Mouse (Mus musculus) heart, embryonic 11.5 days (tissue): ENCODE results near the gene Trpm8. TPM values are rescaled to one million over a fixed set of nuclear protein-coding genes. Genes with fewer than 3 reads are reported as not detected.

Experiments
- ATAC-seq: fragments of 200-750 bp; cut with Nextera tagmentation; replicated peaks from 2 replicates; pipeline ENCODE4 v1.8.0; 2017; ENCODE audit warnings: moderate library complexity; ENCODE audit not compliant: insufficient number of reproducible peaks, low FRiP score, low TSS enrichment
- H3K27ac ChIP-seq: fragments of 300-500 bp; sonication (generic); 2 replicates; pipeline ENCODE4 v1.5.1; 2014; ENCODE audit warnings: mild to moderate bottlenecking, low read depth, low read length
- H3K27me3 ChIP-seq: fragments of 300-500 bp; sonication (generic); 2 replicates; pipeline ENCODE4 v1.6.1; 2014; ENCODE audit warnings: mild to moderate bottlenecking, low read length, mixed read lengths; ENCODE audit not compliant: control insufficient read depth, insufficient read depth
- H3K36me3 ChIP-seq: fragments of 300-500 bp; sonication (generic); 2 replicates; pipeline ENCODE4 v1.6.1; 2014; ENCODE audit warnings: mild to moderate bottlenecking, low read length, moderate library complexity, mixed read lengths; ENCODE audit not compliant: control insufficient read depth, insufficient read depth
- H3K4me1 ChIP-seq: fragments of 300-500 bp; sonication (generic); 2 replicates; pipeline ENCODE4 v1.6.1; 2014; ENCODE audit warnings: low read length; ENCODE audit not compliant: control insufficient read depth, insufficient read depth
- H3K4me2 ChIP-seq: fragments of 300-500 bp; sonication (generic); 2 replicates; pipeline ENCODE4 v1.6.1; 2014; ENCODE audit warnings: mild to moderate bottlenecking, moderate library complexity
- H3K4me3 ChIP-seq: fragments of 300-500 bp; sonication (generic); 2 replicates; pipeline ENCODE4 v1.5.1; 2014; ENCODE audit warnings: low read depth, low read length
- H3K9ac ChIP-seq: fragments of 300-500 bp; sonication (generic); 2 replicates; pipeline ENCODE4 v1.6.1; 2014; ENCODE audit warnings: mild to moderate bottlenecking, low read depth, low read length, moderate library complexity
- H3K9me3 ChIP-seq: fragments of 300-500 bp; sonication (generic); replicated peaks from 2 replicates; pipeline ENCODE4 v1.6.1; 2016; ENCODE audit warnings: low read length; ENCODE audit not compliant: control insufficient read depth
- WGBS: fragments of 180-500 bp; shearing (Covaris S2); extraction: QIAGEN DNeasy Blood & Tissue Kit; methylation state at CpG from one replicate; pipeline ENCODE4 v1.1.7; 2014; ENCODE audit not compliant: insufficient replicate concordance; 5-methylcytosine and 5-hydroxymethylcytosine counted together
- polyA plus RNA-seq: library from polyadenylated mRNA; unstranded; fragments of >200 nt; fragmentation: Nextera tagmentation; extraction: Ambion mirVana; gene quantifications from 2 replicates; pipeline ENCODE4 v1.2.1, GENCODE M21; 2014

The Trpm8 gene
- 0.10 TPM in 1 of 2 replicates, not detected in the other for polyA plus RNA-seq

DNA sequence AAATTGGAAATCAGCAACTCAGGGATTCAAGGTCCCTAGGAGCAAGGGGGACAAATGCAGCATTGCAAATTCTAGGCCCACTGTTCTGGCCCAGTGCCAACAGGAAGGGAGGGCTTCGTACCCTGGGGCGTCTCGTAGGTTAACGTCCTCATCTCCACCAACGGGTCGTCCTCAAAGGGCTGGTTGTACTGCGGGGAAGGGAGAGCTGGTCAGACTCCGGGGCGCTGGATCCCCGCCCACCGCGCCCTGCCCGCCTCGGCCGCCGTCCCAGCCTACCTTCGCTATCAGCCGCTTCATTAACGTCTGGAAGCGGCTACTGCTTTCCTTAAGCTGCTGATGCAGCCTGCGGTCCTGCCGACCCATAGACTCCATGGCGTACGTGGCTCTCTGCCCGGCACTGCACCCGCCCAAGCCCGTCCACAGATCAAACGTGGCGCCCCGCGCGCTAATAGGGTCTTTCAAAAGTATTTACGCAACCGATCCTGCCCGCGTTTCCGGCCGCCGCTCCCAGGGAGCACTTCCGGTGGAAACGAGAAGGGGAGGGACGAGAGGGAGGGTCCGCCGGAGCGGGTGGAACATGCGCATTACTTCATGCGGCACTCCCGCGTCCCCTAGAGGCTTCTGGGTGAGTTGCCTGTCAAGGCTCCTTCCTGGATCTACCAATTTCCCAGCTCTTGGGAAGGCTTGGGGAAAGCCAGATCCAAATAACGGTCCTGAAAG is at the start of gene Trpm8, which contains the start of gene Hjurp:
Gene Trpm8, plus strand, starts transcription at position 564 of the 720 bp plus-strand sequence.
Gene Hjurp, minus strand, starts transcription at position 536 of the 720 bp plus-strand sequence.
- peak within 1 kb of the TSS; percentile 84 for H3K27ac ChIP-seq
- ATAC-seq: peak; percentile 95
- H3K36me3 ChIP-seq: peaks cover 25% of the 10 kb centered on the region
- peaks cover 13% of the 10 kb centered on the region for H3K4me1 ChIP-seq
- H3K4me3 ChIP-seq: peak within 1 kb of the TSS; percentile 62
- H3K9ac ChIP-seq: peak within 1 kb of the TSS; percentile 82
- WGBS: 1% methylated on average over 50 of the region's 50 CpGs
- peaks cover 10% of the 10 kb centered on the region for H3K9me3 ChIP-seq
- H3K4me2 ChIP-seq: peak within 1 kb of the TSS; percentile 65
- no peaks in the 10 kb centered on the region for H3K27me3 ChIP-seq

- Histone ChIP-seq H3K4me2 (no peak overlapping the region), H3K9ac (no peak overlapping the region), H3K27me3 (no peaks in the 10 kb centered on the region), H3K27ac (no peak overlapping the region), H3K4me3 (no peak overlapping the region), H3K9me3 (peaks cover 78% of the 10 kb centered on the region), H3K36me3 (no peaks in the 10 kb centered on the region), H3K4me1 (no peaks in the 10 kb centered on the region)
- ATAC-seq: no peak
- WGBS: 63% methylated on average over 7 of the region's 7 CpGs
Observed at GRCm38 (mm10) chr1:88228121-88228520, 49.3 kb upstream of the Trpm8 start.

DNA sequence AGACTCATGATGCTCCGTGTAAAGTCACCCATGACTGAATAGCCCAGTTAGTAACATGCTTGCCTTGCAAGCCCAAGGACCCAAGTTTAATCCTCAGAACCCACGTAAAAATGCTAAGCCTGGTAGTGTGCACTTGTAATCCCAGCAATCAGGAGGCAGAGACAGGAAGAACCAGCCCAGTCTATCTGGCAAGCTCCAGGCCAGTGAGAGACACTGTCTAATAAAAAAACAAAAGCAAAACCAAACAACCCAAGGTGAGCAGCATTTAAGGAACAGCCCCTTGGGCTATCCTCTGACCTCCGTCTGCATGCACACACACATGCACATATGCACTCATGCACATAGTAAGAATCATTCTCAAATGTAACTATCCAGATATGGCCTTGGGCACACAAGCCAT is 47.9 kb upstream of the Trpm8 start:
- Histone ChIP-seq H3K4me3 (no peak overlapping the region), H3K27me3 (no peaks in the 10 kb centered on the region), H3K9ac (no peak overlapping the region), H3K9me3 (peaks cover 92% of the 10 kb centered on the region), H3K4me1 (no peaks in the 10 kb centered on the region), H3K36me3 (no peaks in the 10 kb centered on the region), H3K4me2 (no peak overlapping the region), H3K27ac (no peak overlapping the region)
- ATAC-seq: no peak
- 71% methylated on average over 3 of the region's 3 CpGs for WGBS

DNA sequence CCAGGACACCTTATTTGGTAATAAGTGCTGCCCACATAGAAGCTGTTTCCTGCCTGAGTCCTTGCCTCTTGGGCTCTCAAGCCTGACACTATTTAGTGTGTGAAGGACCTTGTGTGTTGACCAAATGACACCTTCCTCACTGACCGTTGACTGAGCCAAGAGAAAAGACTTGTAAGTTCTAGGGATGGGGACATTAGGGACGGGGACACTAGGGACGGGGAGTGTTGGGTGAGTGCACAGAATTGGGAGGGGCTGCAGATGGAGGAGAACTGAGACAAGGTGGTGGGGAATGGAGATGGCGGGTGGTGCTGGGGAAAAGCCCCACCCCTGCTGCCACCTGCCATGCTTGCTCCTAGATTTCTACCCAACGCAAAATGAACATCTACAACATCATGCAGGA is 47.5 kb upstream of the Trpm8 start:
- H3K27ac ChIP-seq: no peak overlapping the region
- WGBS: 76% methylated on average over 5 of the region's 5 CpGs
- no peak overlapping the region for H3K4me3 ChIP-seq
- H3K9ac ChIP-seq: no peak overlapping the region
- no peaks in the 10 kb centered on the region for H3K36me3 ChIP-seq
- no peaks in the 10 kb centered on the region for H3K27me3 ChIP-seq
- no peaks in the 10 kb centered on the region for H3K4me1 ChIP-seq
- no peak overlapping the region for H3K4me2 ChIP-seq
- ATAC-seq: 0 out of 2 replicates have a peak, but pooled peaks have one; percentile 3
- H3K9me3 ChIP-seq: peaks cover 96% of the 10 kb centered on the region

DNA sequence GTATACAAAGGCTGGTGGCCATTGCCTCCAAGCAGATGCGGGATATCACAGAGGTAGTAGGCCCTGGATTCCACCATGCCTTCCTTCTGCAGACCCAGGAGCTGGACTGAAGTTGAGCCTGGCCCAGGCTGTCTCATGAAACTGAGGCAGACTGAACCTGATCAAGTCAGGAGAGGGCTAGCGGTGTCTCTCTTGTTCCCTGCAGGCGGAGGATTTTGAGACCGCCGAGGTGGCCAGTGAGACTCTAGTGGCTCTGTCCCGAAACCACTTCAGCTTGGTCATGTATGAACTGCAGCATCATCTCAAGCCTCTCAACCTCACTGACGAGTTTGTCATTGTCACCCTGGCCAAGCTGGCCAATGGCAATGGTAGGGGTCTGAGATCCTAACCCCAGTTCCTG is 47.0 kb upstream of the Trpm8 start:
- H3K27ac ChIP-seq: no peak overlapping the region
- ATAC-seq: no peak
- no peak overlapping the region for H3K4me2 ChIP-seq
- no peak overlapping the region for H3K4me3 ChIP-seq
- 69% methylated on average over 7 of the region's 7 CpGs for WGBS
- no peak overlapping the region for H3K9ac ChIP-seq
- no peaks in the 10 kb centered on the region for H3K36me3 ChIP-seq
- H3K27me3 ChIP-seq: no peaks in the 10 kb centered on the region
- H3K9me3 ChIP-seq: peaks cover 99% of the 10 kb centered on the region
- no peaks in the 10 kb centered on the region for H3K4me1 ChIP-seq

DNA sequence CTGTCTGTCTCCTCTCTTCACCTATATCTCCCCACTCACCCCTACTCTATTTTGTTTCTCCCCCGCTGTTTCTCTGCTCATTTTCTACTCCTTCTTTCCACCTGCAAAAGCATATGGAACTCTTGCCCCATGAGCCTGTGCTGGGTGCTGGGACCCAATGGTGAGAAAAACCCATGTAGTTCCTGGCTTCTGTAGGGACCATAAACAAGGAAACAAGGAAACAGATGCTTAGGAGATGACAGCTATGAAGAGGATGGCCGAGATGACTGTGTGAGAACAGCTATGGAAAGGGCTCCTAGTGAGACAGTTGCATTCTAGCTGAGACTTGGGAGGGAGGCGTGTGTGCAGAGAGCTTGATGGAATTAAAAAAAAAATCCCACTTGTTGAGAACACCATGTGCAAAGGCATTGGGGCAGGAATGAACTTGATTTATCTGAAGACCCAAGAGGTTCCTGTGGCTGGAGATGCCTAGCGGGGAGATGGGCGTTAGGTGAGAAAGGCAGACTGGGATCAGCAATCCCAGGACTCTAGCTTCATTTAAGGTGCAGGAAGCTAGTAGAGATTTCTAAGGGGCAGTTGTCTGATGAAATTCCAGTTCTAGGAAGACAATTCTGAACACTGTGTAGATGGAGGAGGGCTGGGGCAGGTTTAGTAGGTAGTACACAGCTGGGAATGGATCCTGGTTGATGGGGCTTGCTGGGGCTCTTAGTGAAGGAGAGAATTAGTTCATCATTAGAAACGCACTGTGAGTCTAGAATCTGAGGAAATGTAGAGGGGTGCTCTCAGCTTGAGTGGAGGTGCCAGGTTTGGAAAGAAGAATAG is 46.3 kb upstream of the Trpm8 start:
- ATAC-seq: no peak
- Histone ChIP-seq H3K4me3 (no peak overlapping the region), H3K4me2 (no peak overlapping the region), H3K9ac (no peak overlapping the region), H3K27ac (no peak overlapping the region), H3K4me1 (no peaks in the 10 kb centered on the region), H3K9me3 (peaks cover 99% of the 10 kb centered on the region), H3K27me3 (no peaks in the 10 kb centered on the region), H3K36me3 (no peaks in the 10 kb centered on the region)
- WGBS: 69% methylated on average over 6 of the region's 6 CpGs

- no peak for ATAC-seq
- Histone ChIP-seq H3K4me1 (no peaks in the 10 kb centered on the region), H3K4me3 (no peak overlapping the region), H3K27me3 (no peaks in the 10 kb centered on the region), H3K36me3 (no peaks in the 10 kb centered on the region), H3K27ac (no peak overlapping the region), H3K4me2 (no peak overlapping the region), H3K9me3 (peaks cover 96% of the 10 kb centered on the region), H3K9ac (no peak overlapping the region)
- 60% methylated on average over 7 of the region's 7 CpGs for WGBS
Observed at GRCm38 (mm10) chr1:88231803-88232499, 45.5 kb upstream of the Trpm8 start.

DNA sequence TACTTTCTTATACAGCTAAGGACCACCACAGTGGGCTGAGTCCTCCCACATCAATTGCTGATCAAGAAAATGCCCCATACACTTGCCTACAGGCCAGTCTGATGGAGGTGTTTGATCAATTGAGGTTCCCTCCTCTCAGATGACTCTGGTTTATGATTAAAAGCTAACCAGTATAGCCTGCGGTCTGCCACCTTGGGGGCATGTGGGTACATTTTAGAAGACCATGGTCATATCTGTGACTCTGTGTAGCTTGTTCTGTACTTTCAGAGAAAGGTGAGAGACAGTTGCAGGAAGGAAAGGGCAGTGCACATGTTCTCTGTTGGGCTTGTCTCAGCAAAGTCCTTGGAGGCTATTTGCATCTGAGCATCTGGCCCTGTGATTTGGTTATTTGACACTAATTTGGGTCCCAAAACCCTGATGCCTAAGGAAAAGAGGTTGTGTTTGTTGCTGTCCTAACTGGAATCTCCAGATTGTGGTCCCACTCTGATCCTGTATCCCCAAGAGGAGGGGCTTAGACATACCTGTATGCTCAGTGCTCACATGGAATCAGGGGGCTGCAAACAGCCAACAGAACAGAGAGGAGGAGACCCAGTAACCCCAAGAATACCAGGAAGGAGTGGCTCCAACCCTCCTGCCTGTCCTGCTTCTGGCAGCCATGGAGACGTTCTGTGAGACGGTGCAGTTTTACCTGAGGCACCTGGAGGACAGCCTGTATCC is 44.6 kb upstream of the Trpm8 start:
- no peak for ATAC-seq
- 51% methylated on average over 3 of the region's 3 CpGs for WGBS
- H3K36me3 ChIP-seq: no peaks in the 10 kb centered on the region
- H3K4me1 ChIP-seq: no peaks in the 10 kb centered on the region
- no peaks in the 10 kb centered on the region for H3K27me3 ChIP-seq
- H3K4me2 ChIP-seq: no peak overlapping the region
- no peak overlapping the region for H3K9ac ChIP-seq
- peaks cover 97% of the 10 kb centered on the region for H3K9me3 ChIP-seq
- no peak overlapping the region for H3K4me3 ChIP-seq
- no peak overlapping the region for H3K27ac ChIP-seq
